Comparison of ENCODE assay signal across 13 mouse cellular contexts in genomic region chr3:104396067-104396735, GRCm38 (mm10).
DNase-seq lines count a peak whose midpoint lies in the region; ATAC-seq lines count a peak whose summit lies in the region.
"Had no signal": no experiment of that assay in that cellular context is flagged by ENCODE, and none has a peak within 500 bp of the region (broad histone marks: within the 10 kb centered on the region; RNA-seq: fewer than 3 reads in every experiment).

No protein-coding gene starts in this region.

- 34% methylated on average over 11 of the region's 11 CpGs for WGBS in hindbrain, embryonic 13.5 days
- 50% methylated on average over 11 of the region's 11 CpGs for WGBS in hindbrain, embryonic 11.5 days
- 23% methylated on average over 11 of the region's 11 CpGs for WGBS in forebrain, embryonic 16.5 days
- WGBS in midbrain, embryonic 15.5 days: 33% methylated on average over 11 of the region's 11 CpGs

- H3K27me3 ChIP-seq in hindbrain, embryonic 13.5 days: 0 out of 2 replicates have a peak, but pooled peaks cover 3% of the 10 kb centered on the region
- H3K27me3 ChIP-seq in hindbrain, embryonic 11.5 days (ENCODE audit: control insufficient read depth, insufficient read depth, low read length): no peaks in the 10 kb centered on the region
- no peaks in the 10 kb centered on the region for H3K27me3 ChIP-seq in forebrain, embryonic 16.5 days (replicated peaks; ENCODE audit: control insufficient read depth, insufficient read depth, low read length)
- H3K27me3 ChIP-seq in midbrain, embryonic 15.5 days (replicated peaks): no peaks in the 10 kb centered on the region
- H3K27me3 ChIP-seq: stomach, embryonic 15.5 days had no signal

- no peak for DNase-seq in hindbrain, embryonic 11.5 days (ENCODE audit: low spot score)
- DNase-seq in cerebellum, adult 18-20 months: peak; percentile 74 to 83
- DNase-seq in liver: no peak
- no peak for DNase-seq in lung, postnatal 14 days
- DNase-seq in kidney, postnatal 10 days: no peak
- DNase-seq: right cerebral cortex, postnatal 14 days had no signal

- H3K9ac ChIP-seq in hindbrain, embryonic 13.5 days: peak overlapping the region; percentile 51; the same call in 1 of the 2 replicates
- no peak overlapping the region for H3K9ac ChIP-seq in hindbrain, embryonic 11.5 days (ENCODE audit: low read depth, low read length)
- no peak overlapping the region; the same call in 1 of the 2 replicates for H3K9ac ChIP-seq in forebrain, embryonic 16.5 days (replicated peaks; ENCODE audit: low read depth, low read length)
- H3K9ac ChIP-seq in midbrain, embryonic 15.5 days: no peak overlapping the region; the same call in 1 of the 2 replicates
- H3K9ac ChIP-seq: stomach, embryonic 15.5 days had no signal

- H3K27ac ChIP-seq in hindbrain, embryonic 13.5 days: peak overlapping the region; percentile 79
- H3K27ac ChIP-seq in hindbrain, embryonic 11.5 days (ENCODE audit: low read depth, low read length): no peak overlapping the region
- H3K27ac ChIP-seq in forebrain, embryonic 16.5 days (ENCODE audit: low read length): 0 out of 2 replicates have a peak overlapping the region, but pooled peaks have one; percentile 32
- peak overlapping the region; percentile 13; the same call in 1 of the 2 replicates for H3K27ac ChIP-seq in midbrain, embryonic 15.5 days
- H3K27ac ChIP-seq: kidney, postnatal 0 days; limb, embryonic 10.5 days; stomach, embryonic 15.5 days had no signal

- 0 out of 2 replicates have a peak, but pooled peaks have one; percentile 30 for ATAC-seq in hindbrain, embryonic 13.5 days (ENCODE audit: low FRiP score)
- no peak for ATAC-seq in hindbrain, embryonic 11.5 days (ENCODE audit: low FRiP score)
- peak; percentile 62 for ATAC-seq in forebrain, embryonic 16.5 days
- peak; percentile 64 for ATAC-seq in midbrain, embryonic 15.5 days (replicated peaks)

- no peak overlapping the region for H3K4me2 ChIP-seq in hindbrain, embryonic 13.5 days
- no peak overlapping the region for H3K4me2 ChIP-seq in hindbrain, embryonic 11.5 days (replicated peaks; ENCODE audit: low read depth, low read length)
- H3K4me2 ChIP-seq in forebrain, embryonic 16.5 days (ENCODE audit: low read length): peak overlapping the region; percentile 19
- no peak overlapping the region for H3K4me2 ChIP-seq in midbrain, embryonic 15.5 days
- H3K4me2 ChIP-seq: heart, embryonic 11.5 days; stomach, embryonic 15.5 days had no signal

- no peaks in the 10 kb centered on the region for H3K9me3 ChIP-seq in hindbrain, embryonic 13.5 days
- H3K9me3 ChIP-seq in hindbrain, embryonic 11.5 days (ENCODE audit: control insufficient read depth, low read length): no peaks in the 10 kb centered on the region
- H3K9me3 ChIP-seq in forebrain, embryonic 16.5 days (ENCODE audit: control insufficient read depth, low read length): no peaks in the 10 kb centered on the region
- H3K9me3 ChIP-seq in midbrain, embryonic 15.5 days: no peaks in the 10 kb centered on the region
- H3K9me3 ChIP-seq: limb, embryonic 10.5 days; stomach, embryonic 15.5 days had no signal

- H3K4me3 ChIP-seq in hindbrain, embryonic 13.5 days: no peak overlapping the region
- no peak overlapping the region for H3K4me3 ChIP-seq in hindbrain, embryonic 11.5 days (ENCODE audit: low read depth, low read length)
- H3K4me3 ChIP-seq in forebrain, embryonic 16.5 days (replicated peaks; ENCODE audit: low read length): no peak overlapping the region
- H3K4me3 ChIP-seq in midbrain, embryonic 15.5 days: no peak overlapping the region
- H3K4me3 ChIP-seq: limb, embryonic 10.5 days; stomach, embryonic 15.5 days had no signal

- no peaks in the 10 kb centered on the region for H3K36me3 ChIP-seq in hindbrain, embryonic 13.5 days
- no peaks in the 10 kb centered on the region for H3K36me3 ChIP-seq in hindbrain, embryonic 11.5 days (ENCODE audit: control insufficient read depth, insufficient read depth, low read length)
- no peaks in the 10 kb centered on the region for H3K36me3 ChIP-seq in forebrain, embryonic 16.5 days (ENCODE audit: control insufficient read depth, insufficient read depth)
- H3K36me3 ChIP-seq in midbrain, embryonic 15.5 days (replicated peaks): no peaks in the 10 kb centered on the region
- H3K36me3 ChIP-seq: limb, embryonic 10.5 days; stomach, embryonic 15.5 days had no signal

- peaks cover 20% of the 10 kb centered on the region for H3K4me1 ChIP-seq in hindbrain, embryonic 13.5 days (replicated peaks)
- no peaks in the 10 kb centered on the region for H3K4me1 ChIP-seq in hindbrain, embryonic 11.5 days (replicated peaks; ENCODE audit: control insufficient read depth, insufficient read depth, low read length)
- peaks cover 11% of the 10 kb centered on the region for H3K4me1 ChIP-seq in forebrain, embryonic 16.5 days (replicated peaks; ENCODE audit: control insufficient read depth, insufficient read depth, low read length)
- H3K4me1 ChIP-seq in midbrain, embryonic 15.5 days: peaks cover 11% of the 10 kb centered on the region
- H3K4me1 ChIP-seq: limb, embryonic 10.5 days; stomach, embryonic 15.5 days had no signal

Comparison
In these comparisons a context has a peak if more than half of its experiments do, and no peak if none do; other contexts are left out.
1. DNase-seq: peak in cerebellum, adult 18-20 months (2 of 2); none in hindbrain, embryonic 11.5 days (single experiment), liver (single experiment), lung, postnatal 14 days (single experiment) and kidney, postnatal 10 days (single experiment).